Mouse (Mus musculus) CH12.LX (cell line): ENCODE results near the gene Arhgap18. TPM values are rescaled to one million over a fixed set of nuclear protein-coding genes. Genes with fewer than 3 reads are reported as not detected.

Experiments used
- DNase-seq: peaks from one replicate; pipeline ENCODE4 v3.0.0-alpha.2; 2013; ENCODE audit errors: extremely low read depth
- H3K27ac ChIP-seq: 2 replicates; pipeline ENCODE4 v1.5.1; 2012; ENCODE audit warnings: low read depth, mild to moderate bottlenecking, control low read depth, moderate library complexity; ENCODE audit not compliant: insufficient read depth
- H3K27me3 ChIP-seq: replicated peaks from 2 replicates; pipeline ENCODE3; 2012; ENCODE audit warnings: inconsistent platforms
- H3K36me3 ChIP-seq, 2 experiments: replicated peaks in 1 of 2; 2 replicates each; pipeline versions ENCODE3 to v1.6.1; 2012; ENCODE audit warnings: inconsistent platforms in 1 of 2, low read length in 1 of 2, mild to moderate bottlenecking in 1 of 2, mixed read lengths in 1 of 2, moderate library complexity in 1 of 2; ENCODE audit not compliant: control insufficient read depth in 1 of 2, insufficient read depth in 1 of 2
- H3K4me1 ChIP-seq, 2 experiments: 2 replicates each; pipeline ENCODE4 v1.6.1; 2012; ENCODE audit warnings: inconsistent platforms in 1 of 2, moderate library complexity in 1 of 2; ENCODE audit not compliant: insufficient read depth in 2 of 2, control insufficient read depth in 1 of 2
- H3K4me2 ChIP-seq: 2 replicates; pipeline ENCODE4 v1.6.1; 2012; ENCODE audit warnings: low read depth, mild to moderate bottlenecking, control low read depth; ENCODE audit not compliant: poor library complexity, insufficient read depth, severe bottlenecking
- H3K4me3 ChIP-seq, 3 experiments: fragments of 150-350 bp in 1 of 3; sonication (generic) in 1 of 3; replicated peaks in 1 of 3; 2 replicates each; pipeline versions ENCODE3 to v1.5.1; 2011 to 2012; ENCODE audit warnings: low read depth in 2 of 3, low read length in 2 of 3, mild to moderate bottlenecking in 2 of 3, moderate library complexity in 2 of 3, control low read depth in 1 of 3, improper control_type of control experiment in 1 of 3, inconsistent platforms in 1 of 3, mixed read lengths in 1 of 3; ENCODE audit not compliant: poor library complexity in 1 of 3
- H3K79me2 ChIP-seq: replicated peaks from 2 replicates; pipeline ENCODE4 v1.6.1; 2012; ENCODE audit warnings: mild to moderate bottlenecking, moderate library complexity; ENCODE audit not compliant: control insufficient read depth, poor library complexity, insufficient read depth, severe bottlenecking; ENCODE audit errors: extremely low read depth
- H3K9ac ChIP-seq: 2 replicates; pipeline ENCODE4 v1.6.1; 2012; ENCODE audit warnings: low read depth, mild to moderate bottlenecking, control low read depth, moderate library complexity; ENCODE audit not compliant: insufficient read depth
- H3K9me3 ChIP-seq: replicated peaks from 2 replicates; pipeline ENCODE3; 2012; ENCODE audit warnings: low read length, inconsistent platforms, mixed read lengths
- CHD1 ChIP-seq: IDR thresholded peaks from 2 replicates; pipeline ENCODE4 v1.6.1; 2012; ENCODE audit warnings: low read depth, low read length, improper control_type of control experiment, inconsistent platforms
- E2F4 ChIP-seq: IDR thresholded peaks from 2 replicates; pipeline ENCODE4 v1.6.1; 2011; ENCODE audit warnings: low read depth, low read length, improper control_type of control experiment; ENCODE audit not compliant: insufficient replicate concordance
- ELF1 ChIP-seq: IDR thresholded peaks from 2 replicates; pipeline ENCODE4 v1.6.1; 2014; ENCODE audit warnings: low read depth, mild to moderate bottlenecking, inconsistent platforms, low read length, improper control_type of control experiment
- EP300 ChIP-seq: IDR thresholded peaks from 2 replicates; pipeline ENCODE4 v1.6.1; 2011; ENCODE audit warnings: low read length, improper control_type of control experiment
- ETS1 ChIP-seq: conservative IDR thresholded peaks from 2 replicates; pipeline ENCODE4 v1.6.1; 2012; ENCODE audit warnings: low read depth, mild to moderate bottlenecking, inconsistent platforms, low read length, improper control_type of control experiment, moderate library complexity
- HCFC1 ChIP-seq: IDR thresholded peaks from 2 replicates; pipeline ENCODE4 v1.6.1; 2012; ENCODE audit warnings: low read depth, mild to moderate bottlenecking, inconsistent platforms, low read length, improper control_type of control experiment
- MAFK ChIP-seq: IDR thresholded peaks from 2 replicates; pipeline ENCODE4 v1.6.1; 2011; ENCODE audit warnings: low read length, improper control_type of control experiment; ENCODE audit not compliant: insufficient replicate concordance
- MEF2A ChIP-seq: IDR thresholded peaks from 2 replicates; pipeline ENCODE4 v1.6.1; 2014; ENCODE audit warnings: low read depth, mild to moderate bottlenecking, inconsistent platforms, low read length, improper control_type of control experiment, borderline replicate concordance
- MXI1 ChIP-seq: IDR thresholded peaks from 2 replicates; pipeline ENCODE4 v1.6.1; 2011; ENCODE audit warnings: mild to moderate bottlenecking, low read depth, low read length, improper control_type of control experiment
- MYC ChIP-seq: IDR thresholded peaks from 2 replicates; pipeline ENCODE4 v1.6.1; 2011; ENCODE audit warnings: low read depth, mild to moderate bottlenecking, improper control_type of control experiment, low read length
- NELFE ChIP-seq: IDR thresholded peaks from 2 replicates; pipeline ENCODE4 v1.6.1; 2011; ENCODE audit warnings: low read depth, low read length, improper control_type of control experiment
- NRF1 ChIP-seq: IDR thresholded peaks from 2 replicates; pipeline ENCODE4 v1.6.1; 2014; ENCODE audit warnings: low read depth, mild to moderate bottlenecking, inconsistent platforms, low read length, improper control_type of control experiment, moderate library complexity
- PAX5 ChIP-seq: IDR thresholded peaks from 2 replicates; pipeline ENCODE4 v1.6.1; 2012; ENCODE audit warnings: low read length, inconsistent platforms, mixed read lengths
- POLR2A ChIP-seq: IDR thresholded peaks from 2 replicates; pipeline ENCODE4 v1.6.1; 2011; ENCODE audit warnings: low read depth, mild to moderate bottlenecking, improper control_type of control experiment, low read length
- TBP ChIP-seq: conservative IDR thresholded peaks from 2 replicates; pipeline ENCODE4 v1.6.1; 2011; ENCODE audit warnings: low read depth, low read length, improper control_type of control experiment
- TCF12 ChIP-seq: IDR thresholded peaks from 2 replicates; pipeline ENCODE4 v1.6.1; 2014; ENCODE audit warnings: low read depth, mild to moderate bottlenecking, inconsistent platforms, low read length, improper control_type of control experiment
- ZKSCAN1 ChIP-seq: IDR thresholded peaks from 2 replicates; pipeline ENCODE4 v1.6.1; 2012; ENCODE audit warnings: low read depth, inconsistent platforms, low read length, improper control_type of control experiment, borderline replicate concordance
- ZNF384 ChIP-seq: IDR thresholded peaks from 2 replicates; pipeline ENCODE4 v1.6.1; 2012; ENCODE audit warnings: low read depth, low read length, improper control_type of control experiment, inconsistent platforms
- dilution Hi-C: fragments of 300-500 bp; cut with MboI; formaldehyde crosslinking; loops from 2 replicates; pipeline ENCODE4 v1.14.3; 2020; ENCODE audit warnings: low sequenced_read_pairs; ENCODE audit not compliant: extremely low pct_unique_long_range_greater_than_20kb, extremely low pct_ligation_motif_present
- in situ Hi-C: fragments of 300-500 bp; cut with MboI; formaldehyde crosslinking; loops from 3 replicates; pipeline ENCODE4 v1.14.3; 2019; ENCODE audit warnings: low sequenced_read_pairs, low pct_ligation_motif_present, low pct_unique_long_range_greater_than_20kb, mixed read lengths
- polyA plus RNA-seq: library from polyadenylated mRNA; unstranded; fragments of >175 nt; gene quantifications from 2 replicates; pipeline ENCODE4 v1.2.1, GENCODE M21; 2012; ENCODE audit warnings: low read depth; ENCODE audit not compliant: insufficient read length
- total RNA-seq, 2 experiments: library from RNA; depleted of rRNA; stranded (reverse); fragments of 300-350 nt in 1 of 2; fragments of >200 nt in 1 of 2; gene quantifications; 2 replicates each; pipeline ENCODE4 v1.2.3; 2012 to 2014

The Arhgap18 gene
- total and polyA plus RNA-seq, 3 experiments, result 3.3 to 4.2 (median 3.3) TPM

DNA sequence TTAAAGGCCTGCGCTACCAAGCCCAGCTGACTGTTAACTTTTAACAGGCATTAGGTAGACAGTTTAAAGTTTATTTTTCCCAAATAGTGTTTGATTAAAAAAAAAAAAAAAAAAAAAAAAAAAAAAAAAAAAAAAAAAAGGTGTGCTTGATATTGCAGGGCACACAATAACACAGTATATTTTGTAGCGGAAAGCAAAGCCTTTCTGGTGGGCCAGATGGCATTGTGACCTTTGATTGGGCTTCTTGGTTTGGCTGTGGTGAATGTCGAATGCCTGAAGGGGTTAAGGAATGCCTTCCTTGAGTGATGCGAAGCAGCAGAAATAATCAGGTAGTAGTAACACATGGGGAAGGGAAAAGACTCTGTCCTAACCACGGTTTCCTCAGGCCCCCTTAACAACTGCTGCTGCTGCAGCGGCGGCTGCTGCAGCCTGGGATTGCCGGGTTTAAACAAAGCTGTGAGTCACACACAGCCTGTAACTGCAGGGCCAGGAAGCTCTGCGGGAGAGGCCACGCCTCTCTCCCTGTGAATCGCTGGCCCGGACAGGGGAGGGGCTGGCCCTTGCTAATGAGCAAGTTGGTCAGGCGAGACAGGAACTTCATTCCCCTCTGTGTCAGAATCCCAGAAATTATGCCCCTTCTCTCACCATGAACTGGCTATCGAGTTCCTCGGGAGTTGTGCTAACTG, 18.9 kb downstream of the Arhgap18 start:
- Histone ChIP-seq H3K9me3 (no peaks in the 10 kb centered on the region), H3K4me1 (peaks cover 0 to 14% of the 10 kb centered on the region in 2 experiments; a peak in 2 of 4 replicates), H3K27me3 (no peaks in the 10 kb centered on the region), H3K4me3 (peak overlapping the region; percentile 60 to 79 (median 64)), H3K79me2 (no peaks in the 10 kb centered on the region), H3K9ac (peak overlapping the region; percentile 43), H3K4me2 (peak overlapping the region; percentile 88), H3K27ac (peak overlapping the region; percentile 39), H3K36me3 (no peaks in the 10 kb centered on the region)
- in situ Hi-C loops, result no loop called here
- dilution Hi-C loops, result no loop called here
- DNase-seq, result peak; percentile 76
- peak; percentile 55; the same call in 1 of the 2 replicates for TF ChIP-seq NELFE
- TF ChIP-seq ELF1, result peak; percentile 69
- peak; percentile 80 for TF ChIP-seq POLR2A
- peak; percentile 78 for TF ChIP-seq ZNF384
- TF ChIP-seq MYC, result no peak
- TF ChIP-seq PAX5, result no peak
- TF ChIP-seq TCF12, result no peak
- no peak for TF ChIP-seq HCFC1
- peak; percentile 27; the same call in 1 of the 2 replicates for TF ChIP-seq TBP
- peak; percentile 58 for TF ChIP-seq MXI1
- TF ChIP-seq E2F4, result no peak
- TF ChIP-seq EP300, result peak; percentile 37; the same call in 1 of the 2 replicates
- TF ChIP-seq NRF1, result peak; percentile 16; the same call in 1 of the 2 replicates

- dilution Hi-C loops, result no loop called here
These were observed 19.7 kb downstream of the Arhgap18 start for GRCm38 (mm10) chr10:26772624-26773540.

More at GRCm38 (mm10) chr10:26772624-26773540, 19.7 kb downstream of the Arhgap18 start:
- TF ChIP-seq CHD1, result no peak
- TF ChIP-seq MEF2A, result no peak
- TF ChIP-seq TCF12, result no peak
- TF ChIP-seq MAFK, result no peak
- TF ChIP-seq ZKSCAN1, result no peak
- no peak for TF ChIP-seq ETS1
- DNase-seq, result peak; percentile 38
- Histone ChIP-seq H3K4me2 (peak overlapping the region; percentile 88), H3K9ac (peak overlapping the region; percentile 43), H3K27me3 (no peaks in the 10 kb centered on the region), H3K79me2 (no peaks in the 10 kb centered on the region), H3K36me3 (no peaks in the 10 kb centered on the region), H3K4me1 (peaks cover 0 to 14% of the 10 kb centered on the region in 2 experiments; a peak in 2 of 4 replicates), H3K4me3 (peak overlapping the region; percentile 60 to 79 (median 64)), H3K27ac (peak overlapping the region; percentile 39), H3K9me3 (no peaks in the 10 kb centered on the region)
- in situ Hi-C loops, result no loop called here
